Mouse (Mus musculus) liver, adult (tissue): Measurements from ENCODE around the gene Cd320.
A peak's percentile ranks its signal among the peaks of the same experiment; 100 is the strongest.

Source experiments
- GATA4 ChIP-seq: IDR thresholded peaks from 2 replicates; pipeline ENCODE4 v1.6.1; 2014; ENCODE audit warnings: mild to moderate bottlenecking, low read length; ENCODE audit not compliant: insufficient replicate concordance

The Cd320 gene

DNA sequence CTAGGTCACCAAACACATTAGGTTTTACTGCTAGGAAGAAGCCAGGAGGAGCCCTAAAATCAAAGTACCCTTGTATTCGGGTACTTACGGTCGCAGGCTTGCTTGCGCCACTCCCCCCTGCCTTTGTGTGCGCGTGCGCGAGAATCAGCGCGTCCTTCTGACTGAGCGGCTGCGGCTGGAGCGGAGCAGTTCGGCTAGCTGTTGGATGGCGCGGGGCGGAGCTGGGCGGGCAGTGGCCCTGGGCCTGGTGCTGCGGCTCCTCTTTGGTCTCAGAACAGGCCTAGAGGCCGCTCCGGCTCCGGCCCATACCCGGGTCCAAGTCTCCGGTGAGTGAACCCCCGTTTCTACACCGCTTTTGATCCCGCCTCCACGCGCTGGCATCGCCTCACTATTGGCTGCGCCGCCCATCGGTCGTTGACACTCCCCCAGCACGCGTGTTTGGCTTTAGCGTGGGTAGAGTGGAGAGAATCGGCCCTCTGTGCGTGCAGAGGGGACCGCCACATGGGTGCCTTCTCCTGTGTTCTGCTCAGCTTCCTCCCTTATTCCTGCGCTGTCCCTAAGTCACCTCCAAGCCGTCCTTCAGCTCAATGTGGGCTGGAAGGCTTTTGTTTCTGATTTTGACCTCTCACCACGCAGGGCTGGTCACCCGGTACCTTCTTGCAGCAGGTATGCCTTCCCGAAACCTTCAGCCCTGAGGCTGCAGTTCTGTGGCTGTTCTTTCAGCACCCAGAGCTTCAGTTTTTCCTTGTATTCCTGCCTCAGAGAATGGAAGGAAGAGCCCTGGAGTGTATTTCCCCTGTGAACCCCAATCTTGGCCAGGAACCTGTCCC is at the start of gene Cd320:
Gene Cd320, plus strand, starts transcription at position 126 of the 830 bp plus-strand sequence.
- no peak for TF ChIP-seq GATA4

DNA sequence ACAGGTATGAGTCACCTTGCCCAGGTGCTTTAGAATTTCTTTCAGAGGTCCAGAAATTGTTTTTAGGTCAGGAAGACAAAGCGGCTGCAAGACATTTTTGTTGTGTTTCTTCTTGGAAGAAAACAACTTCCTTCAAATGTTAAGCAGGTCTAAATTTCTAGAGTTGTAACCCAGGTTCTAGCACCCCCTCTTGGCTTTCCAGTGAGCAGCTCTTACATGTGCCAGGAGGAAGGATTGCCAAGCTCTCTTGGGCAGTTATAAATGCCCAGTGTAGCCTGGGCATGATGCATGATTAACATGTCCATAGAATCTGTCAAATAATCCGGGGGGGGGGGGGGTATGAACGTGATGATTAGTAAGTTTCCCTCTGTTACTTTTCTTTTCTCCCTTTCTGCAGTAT is 44.6 kb upstream of the Cd320 start:
- no peak for TF ChIP-seq GATA4

DNA sequence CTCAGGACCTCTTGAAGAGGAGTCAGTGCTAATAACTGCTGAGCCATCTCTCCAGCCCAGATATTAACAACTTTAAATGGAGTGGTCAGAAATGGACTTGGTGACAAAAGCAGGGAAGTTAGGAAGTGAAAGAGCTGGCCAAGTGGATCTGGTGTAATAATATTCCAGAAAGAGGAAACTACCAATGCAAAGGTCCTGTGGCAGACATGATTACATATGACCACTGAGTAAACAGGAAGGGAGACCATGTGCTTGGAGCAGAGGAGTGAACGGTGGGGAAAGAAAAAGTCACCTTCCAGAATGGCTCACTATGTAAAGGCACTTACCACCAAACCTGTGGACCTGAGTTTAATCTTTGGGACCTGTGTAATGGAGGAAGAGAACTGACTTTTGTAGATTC is 43.6 kb upstream of the Cd320 start:
- TF ChIP-seq GATA4 = no peak

DNA sequence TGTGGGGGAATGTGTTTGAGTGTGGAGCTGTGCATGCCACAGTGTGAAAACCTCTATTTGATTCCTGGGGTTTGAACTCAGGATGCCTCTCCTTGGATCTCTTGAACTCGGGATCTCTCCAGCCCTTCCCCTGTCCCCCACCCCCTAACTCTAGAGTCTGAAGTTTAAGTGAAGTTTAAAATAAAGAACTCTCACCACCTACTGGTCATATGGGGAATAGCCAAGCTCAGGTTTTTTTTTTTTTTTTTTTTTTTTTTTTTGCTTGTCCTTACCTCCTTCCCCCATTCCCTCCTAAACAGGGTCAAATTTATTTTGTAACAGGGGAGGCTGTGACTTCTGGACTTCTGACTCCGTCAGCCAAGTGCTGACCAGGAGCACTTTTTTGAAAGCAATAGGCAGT is 40.7 kb upstream of the Cd320 start:
- TF ChIP-seq GATA4 = no peak

DNA sequence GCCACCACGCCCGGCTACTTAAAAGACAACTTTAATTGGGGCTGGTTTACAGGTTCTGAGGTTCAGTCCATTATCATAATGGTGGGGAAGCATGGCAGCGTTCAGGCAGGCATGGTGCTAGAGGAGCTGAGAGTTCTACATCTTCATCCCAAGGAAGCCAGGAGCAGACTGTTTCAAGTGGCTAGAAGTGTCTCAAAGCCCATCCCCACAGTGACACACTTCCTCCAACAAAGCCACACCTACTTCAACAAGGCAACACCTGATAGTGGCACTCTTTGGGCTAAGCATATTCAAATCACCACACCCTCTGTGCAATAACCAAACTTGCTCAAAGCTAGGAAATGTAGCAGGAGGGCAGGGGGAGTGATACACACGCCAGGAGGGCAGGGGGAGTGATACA is 38.7 kb upstream of the Cd320 start:
- no peak for TF ChIP-seq GATA4

DNA sequence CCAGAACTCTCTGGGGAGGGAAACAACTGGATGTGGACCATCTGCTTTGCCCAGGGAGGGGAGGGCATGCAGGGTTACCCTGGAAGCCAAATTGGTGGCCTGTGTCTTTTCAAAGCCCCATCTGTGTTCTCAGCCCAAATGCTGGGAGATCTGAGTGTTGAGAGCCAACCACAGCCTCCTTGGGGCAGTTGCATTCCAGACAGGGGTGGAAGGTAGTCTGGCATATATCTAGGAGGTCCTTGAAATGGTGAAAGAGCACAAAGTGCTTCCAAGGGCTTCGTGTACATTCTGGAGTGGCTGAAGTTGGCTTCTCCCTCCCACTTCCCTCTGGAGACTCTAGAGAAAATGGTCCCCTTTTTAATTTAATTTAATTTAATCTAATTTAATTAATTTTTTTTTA is 38.1 kb upstream of the Cd320 start:
- TF ChIP-seq GATA4 = no peak

DNA sequence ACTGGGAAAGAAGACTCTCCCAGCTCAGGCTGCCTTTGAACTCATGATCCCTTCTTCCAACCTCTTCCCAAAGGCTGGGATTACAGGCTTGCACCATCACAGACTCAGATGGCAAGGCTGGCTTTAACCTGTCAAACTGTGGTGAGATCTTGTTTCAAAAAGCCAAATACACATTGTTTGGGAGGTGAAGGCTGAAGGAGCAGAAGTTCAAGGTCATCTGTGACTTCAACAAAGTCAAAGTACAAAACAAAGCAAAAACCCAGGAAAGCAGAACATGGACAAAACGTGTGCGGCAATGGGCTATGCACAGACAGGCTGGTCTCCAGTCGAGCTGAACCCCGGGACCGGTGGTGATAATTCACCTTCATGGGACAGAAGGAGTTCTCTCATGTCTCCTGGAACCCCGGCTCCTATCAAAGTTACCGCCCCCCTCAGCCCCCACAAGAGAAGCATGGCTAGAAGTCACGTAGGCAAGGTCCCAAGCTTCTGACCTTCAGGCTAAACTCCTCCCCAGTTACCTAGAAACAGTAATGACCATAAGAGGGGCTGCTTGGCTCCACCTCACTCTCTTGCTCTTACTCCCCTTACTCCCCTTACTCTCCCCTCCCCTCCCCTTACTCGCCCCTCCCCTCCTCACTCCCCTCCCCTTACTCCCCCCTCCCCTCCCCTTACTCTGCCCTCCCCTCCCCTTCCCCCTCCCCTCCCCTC is 35.6 kb upstream of the Cd320 start:
- TF ChIP-seq GATA4 = no peak

DNA sequence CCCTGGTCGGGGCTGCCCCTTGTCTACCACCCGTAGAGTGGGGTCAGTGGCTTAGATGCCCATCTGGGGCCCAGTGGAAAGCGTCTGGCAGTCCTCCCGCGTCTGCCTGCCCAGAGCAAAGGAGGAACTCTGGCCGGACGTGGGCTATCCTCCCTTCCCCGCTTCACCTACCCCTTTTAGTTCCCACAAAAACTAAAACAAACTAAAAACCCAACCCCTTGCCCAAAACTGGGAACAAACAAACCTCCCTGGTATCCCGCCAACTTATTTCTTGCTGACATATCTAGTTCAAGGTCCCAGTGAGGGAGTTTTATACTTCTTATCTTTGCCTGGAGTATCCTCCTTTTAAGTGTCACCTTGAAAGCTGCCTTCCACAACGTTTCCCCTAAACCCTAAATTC is 34.7 kb upstream of the Cd320 start:
- TF ChIP-seq GATA4 = no peak

DNA sequence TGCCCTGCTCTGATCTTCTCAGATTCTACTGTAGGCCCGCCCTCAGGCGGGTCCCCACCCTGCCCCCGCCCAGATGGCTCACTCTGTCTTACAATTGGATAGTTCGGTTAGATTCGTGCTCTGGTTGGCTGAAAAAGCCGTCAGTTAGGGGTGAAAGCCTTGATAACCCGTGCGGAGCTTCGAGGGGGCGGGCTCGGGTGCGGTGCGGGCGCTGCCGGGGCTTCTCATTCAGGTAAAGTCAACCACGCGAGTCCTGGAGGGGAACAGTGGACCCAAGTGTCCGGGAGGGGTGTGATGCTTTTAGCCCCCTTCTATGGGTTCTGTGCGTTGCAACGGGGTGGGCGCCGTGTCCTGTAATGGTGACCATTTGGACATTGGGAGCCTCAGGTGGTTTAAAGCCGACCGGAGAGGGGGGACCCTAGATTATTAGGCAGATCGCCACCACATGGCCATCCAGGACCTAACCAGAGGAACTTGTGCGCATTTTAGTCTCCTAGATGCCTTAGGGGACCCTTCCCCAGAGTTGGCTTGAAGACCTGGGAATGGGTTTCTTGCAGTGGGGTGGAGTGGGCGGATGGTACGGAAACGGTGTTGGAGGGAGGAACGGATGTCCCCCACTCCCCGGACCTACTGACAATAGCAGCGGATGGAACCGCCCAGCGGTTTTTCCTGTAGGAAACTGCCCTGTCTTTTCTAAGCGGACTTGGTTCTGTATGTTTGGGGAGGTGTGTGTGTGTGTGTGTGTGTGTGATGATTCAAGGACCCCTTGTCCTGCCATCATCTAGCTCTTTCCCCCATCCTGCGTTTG is 32.4 kb upstream of the Cd320 start, which contains the start of gene Kank3:
Gene Kank3, plus strand, starts transcription at position 186 of the 808 bp plus-strand sequence.
- TF ChIP-seq GATA4 = peak; percentile 51; the same call in 1 of the 2 replicates

DNA sequence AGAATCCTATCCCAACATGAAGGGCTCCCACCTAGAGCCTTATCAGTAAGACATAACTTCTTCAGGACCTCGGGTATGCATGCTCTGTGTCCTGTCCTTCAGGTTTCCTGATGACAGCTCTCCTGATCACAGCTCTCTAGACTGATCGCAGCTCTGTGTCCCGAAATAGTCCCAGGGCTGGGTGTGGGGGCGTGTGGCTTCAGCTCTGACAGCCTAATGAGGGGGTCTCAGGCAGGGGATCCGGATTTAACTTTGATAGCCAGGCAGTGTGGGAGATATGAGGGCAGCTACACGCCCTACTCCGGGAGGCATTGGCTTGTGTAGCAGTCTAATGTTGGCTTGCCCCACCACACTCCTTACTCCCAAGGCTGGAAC is 31.8 kb upstream of the Cd320 start:
- no peak for TF ChIP-seq GATA4

DNA sequence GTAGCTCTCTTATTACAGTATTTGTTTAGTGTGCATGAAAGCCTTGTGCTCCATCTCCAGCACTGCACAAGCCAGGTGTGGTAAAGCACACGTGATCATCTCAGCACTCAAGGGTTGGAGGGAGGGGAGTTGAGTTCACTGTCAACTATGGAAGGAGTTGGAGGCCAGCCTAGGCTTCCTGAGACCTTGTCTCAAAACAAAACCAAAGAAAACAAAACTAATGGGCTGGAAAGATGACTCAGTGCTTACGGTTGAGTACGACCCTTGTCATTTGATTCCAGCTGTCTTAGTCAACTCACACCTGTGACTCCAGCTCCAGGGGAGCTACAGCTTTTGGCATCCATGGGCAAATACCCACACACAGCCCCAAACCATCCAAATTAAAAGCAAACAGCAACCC is 30.4 kb upstream of the Cd320 start:
- TF ChIP-seq GATA4 = no peak

DNA sequence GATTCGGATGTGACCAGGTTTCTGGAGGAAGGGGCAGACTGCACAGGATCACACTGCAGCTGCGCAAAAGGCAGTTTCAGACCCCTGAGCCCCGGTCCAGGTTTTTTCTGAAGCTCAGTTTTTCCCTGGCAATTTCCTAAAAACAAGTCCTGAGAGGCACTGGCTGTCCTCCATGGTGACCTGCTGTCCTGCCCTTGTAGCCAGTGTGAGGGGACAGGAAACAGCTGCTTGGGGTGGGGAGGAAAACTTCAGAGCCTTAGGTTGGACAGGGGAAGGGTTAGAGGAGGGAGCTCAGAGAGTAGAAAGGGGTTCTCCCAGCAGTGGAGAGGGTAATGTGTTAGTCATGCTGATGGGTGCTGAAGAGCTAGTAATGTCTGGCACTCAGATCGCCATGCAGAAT is 29.9 kb upstream of the Cd320 start:
- peak; percentile 44; the same call in 1 of the 2 replicates for TF ChIP-seq GATA4

DNA sequence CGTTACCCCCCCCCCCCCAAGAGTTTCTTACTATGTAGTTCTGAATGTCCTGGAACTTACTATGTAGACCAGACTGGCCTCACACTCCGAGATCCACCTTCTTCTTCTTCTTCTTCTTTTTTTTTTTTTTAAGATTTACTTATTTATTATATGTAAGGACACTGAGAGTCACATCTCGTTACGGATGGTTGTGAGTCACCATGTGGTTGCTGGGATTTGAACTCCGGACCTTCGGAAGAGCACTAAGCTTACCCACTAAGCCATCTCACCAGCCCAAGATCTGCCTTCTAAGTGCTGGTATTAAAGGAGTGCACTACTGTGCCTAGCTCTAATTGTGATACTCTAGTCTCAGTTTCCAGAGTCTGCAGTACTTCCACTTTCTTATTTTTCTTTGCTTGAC is 27.5 kb upstream of the Cd320 start:
- TF ChIP-seq GATA4 = no peak

DNA sequence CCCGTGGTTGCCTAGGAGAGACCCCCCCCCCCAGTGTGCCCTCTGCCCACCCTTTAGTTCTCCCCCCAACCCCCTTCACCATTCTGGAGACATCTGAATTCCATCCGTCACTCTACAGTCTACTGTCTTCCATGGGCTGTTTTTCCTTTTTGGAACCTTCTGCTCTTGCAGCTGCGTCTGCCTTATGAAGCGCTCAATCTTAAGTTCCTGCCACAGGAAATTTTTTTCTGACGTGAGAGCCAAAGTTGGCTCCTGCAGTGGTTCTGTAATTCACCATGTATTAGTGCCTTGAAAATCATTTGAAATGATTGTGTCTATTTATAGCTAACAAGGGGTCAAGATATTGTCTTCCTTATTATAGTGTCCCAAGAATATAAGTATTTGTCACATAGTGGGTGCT is 26.3 kb upstream of the Cd320 start:
- no peak for TF ChIP-seq GATA4

DNA sequence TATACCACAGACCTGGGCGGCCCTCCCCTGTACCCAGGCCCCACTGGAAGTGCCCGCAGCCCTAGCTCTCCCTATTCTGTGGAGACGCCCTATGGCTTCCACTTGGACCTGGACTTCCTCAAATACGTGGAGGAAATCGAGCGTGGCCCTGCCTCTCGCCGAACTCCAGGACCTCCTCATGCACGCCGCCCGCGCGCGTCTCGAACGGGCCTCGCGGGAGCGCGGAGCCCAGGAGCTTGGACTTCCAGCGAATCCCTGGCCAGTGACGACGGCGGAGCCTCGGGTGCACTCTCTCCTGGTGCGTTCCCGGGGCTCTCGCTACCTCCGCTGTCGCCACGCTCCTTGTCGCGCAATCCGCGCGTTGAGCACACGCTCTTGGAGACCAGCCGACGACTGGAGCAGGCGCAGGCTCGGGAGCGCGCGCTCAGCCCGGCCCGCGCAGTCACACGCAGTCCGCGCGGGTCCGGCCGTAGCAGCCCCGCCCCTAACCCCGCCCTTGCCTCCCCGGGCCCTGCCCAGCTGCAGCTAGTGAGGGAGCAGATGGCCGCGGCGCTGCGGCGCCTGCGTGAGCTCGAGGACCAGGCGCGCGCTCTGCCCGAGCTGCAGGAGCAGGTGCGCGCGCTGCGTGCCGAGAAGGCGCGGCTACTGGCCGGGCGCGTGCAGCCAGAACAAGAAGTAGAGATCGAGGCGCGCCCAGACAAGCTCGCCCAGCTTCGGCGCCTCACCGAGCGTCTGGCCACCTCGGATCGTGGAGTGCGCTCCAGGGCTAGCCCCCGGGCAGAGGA is 25.5 kb upstream of the Cd320 start:
- no peak; the same call in 1 of the 2 replicates for TF ChIP-seq GATA4
